Mouse (Mus musculus) Patski (cell line): ENCODE data around the gene Fbxo6. TPM values are rescaled to one million over a fixed set of nuclear protein-coding genes. Genes with fewer than 3 reads are reported as not detected.

ENCODE experiments used
- ATAC-seq: fragments of 100-300 bp; one replicate; pipeline ENCODE4 v1.8.0; 2021
- CTCF ChIA-PET: fragments of 350-600 bp; sonication (Branson Sonifier 250); formaldehyde crosslinking; loops from one replicate; lab custom pipeline; 2022; ENCODE audit warnings: inconsistent platforms; lab: Charles Lee
- POLR2A ChIA-PET: fragments of 350-600 bp; sonication (Branson Sonifier 250); formaldehyde crosslinking; loops from one replicate; lab custom pipeline; 2022; ENCODE audit warnings: antibody characterized with exemption, inconsistent platforms; lab: Charles Lee
- DNase-seq: peaks from one replicate; pipeline ENCODE4 v3.0.0-alpha.2; 2011; ENCODE audit warnings: low read depth, low spot score
- H3K27me3 ChIP-seq: fragments of 371-371 bp; one replicate; pipeline ENCODE4 v1.5.1; 2021
- CTCF ChIP-seq: fragments of 100-300 bp; IDR thresholded peaks from one replicate; pipeline ENCODE4 v1.5.1; 2021
- in situ Hi-C: fragments of 300-500 bp; cut with MboI; formaldehyde crosslinking; loops from 3 replicates; pipeline ENCODE4 v1.11.1; 2018; ENCODE audit warnings: low pct_unique_long_range_greater_than_20kb, mixed read lengths
- polyA plus RNA-seq: library from polyadenylated mRNA; unstranded; gene quantifications from one replicate; pipeline ENCODE4 v1.2.3, GENCODE M21; 2021

Fbxo6 gene
- polyA plus RNA-seq, 1 experiment from 2014 or later, result 68.4 TPM

DNA sequence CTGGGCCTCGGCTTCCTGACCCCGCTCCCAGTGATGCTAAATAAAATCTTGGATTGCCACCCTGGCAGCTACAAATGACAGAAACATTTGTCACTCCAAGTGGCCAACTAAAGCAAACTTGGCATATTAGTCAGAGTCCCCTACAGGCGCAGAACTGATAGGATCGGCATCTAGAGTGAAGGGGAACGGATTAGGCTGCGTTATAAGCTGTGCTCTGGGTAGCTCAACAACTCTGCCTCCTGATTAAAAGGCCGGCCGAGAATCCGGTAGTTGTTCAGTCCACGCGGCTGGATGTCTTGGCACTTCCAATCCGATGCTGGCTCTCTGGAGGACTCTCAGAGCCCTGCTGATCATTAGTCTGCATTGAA, 22.5 kb upstream of the Fbxo6 start:
- TF ChIP-seq CTCF, result no peak
- DNase-seq, result no peak
- ChIA-PET POLR2A (no interaction called here), CTCF (no interaction called here)
- in situ Hi-C loops, result loop anchor here (5.0 kb wide), 2 partner anchors 253 to 428 kb away; partner anchors contain the start of gene Masp2
- no peak for ATAC-seq
- peaks cover 20% of the 10 kb centered on the region for H3K27me3 ChIP-seq

DNA sequence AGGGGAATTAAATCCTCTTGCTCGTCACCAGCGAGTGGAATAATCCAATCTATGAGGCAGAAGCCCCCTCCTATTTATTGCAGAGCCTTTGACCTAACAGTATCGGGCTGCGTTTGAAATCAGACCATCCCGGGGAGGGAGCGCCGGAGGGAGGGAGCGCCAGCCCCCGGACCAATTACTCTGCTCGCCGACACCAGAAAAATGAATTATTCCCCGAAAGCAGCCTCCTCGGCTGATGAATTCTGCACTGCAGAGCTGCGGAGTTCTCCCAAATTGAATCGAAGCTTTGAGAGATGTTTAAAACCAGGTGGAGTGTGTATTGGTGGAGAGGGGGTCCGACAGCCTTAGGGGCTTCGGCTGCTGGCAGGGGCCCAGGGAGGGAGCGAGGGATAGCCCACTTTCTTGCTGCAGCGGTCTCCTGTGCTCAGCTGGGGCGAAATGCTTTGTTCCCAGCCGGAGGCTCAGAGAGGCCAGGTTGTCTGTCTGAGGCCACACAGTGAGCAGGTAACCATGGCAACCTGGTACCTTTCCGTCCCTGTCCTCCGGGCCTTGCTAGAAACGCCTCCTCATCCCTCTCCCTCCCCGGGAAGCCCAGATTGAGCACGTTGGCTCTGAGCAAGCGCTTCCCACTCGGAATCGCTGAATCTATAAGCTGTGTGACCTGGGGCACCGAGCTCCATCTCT, 22.0 kb upstream of the Fbxo6 start:
- H3K27me3 ChIP-seq, result peaks cover 20% of the 10 kb centered on the region
- ChIA-PET CTCF (no interaction called here), POLR2A (no interaction called here)
- TF ChIP-seq CTCF, result no peak
- in situ Hi-C loops, result loop anchor here (5.0 kb wide), 2 partner anchors 253 to 428 kb away; partner anchors contain the start of gene Masp2
- no peak for DNase-seq
- no peak for ATAC-seq

- ChIA-PET POLR2A (no interaction called here), CTCF (interaction anchor here (1.3 to 6.2 kb wide), 5 partner anchors 12 to 260 kb away, joined by 3 to 74 read pairs (median 6); no protein-coding TSS in a partner anchor)
- DNase-seq, result no peak
- H3K27me3 ChIP-seq, result peaks cover 20% of the 10 kb centered on the region
- in situ Hi-C loops, result loop anchor here (5.0 kb wide), 2 partner anchors 256 to 431 kb away; partner anchors contain the start of gene Masp2
- no peak for ATAC-seq
- TF ChIP-seq CTCF, result no peak
Measured at GRCm38 (mm10) chr4:148171261-148171660, 19.3 kb upstream of the Fbxo6 start.

GRCm38 (mm10) chr4:148170842-148171241, 18.9 kb upstream of the Fbxo6 start:
- ChIA-PET POLR2A (no interaction called here), CTCF (interaction anchor here (0.8 to 6.2 kb wide), 7 partner anchors 12 to 261 kb away, joined by 3 to 74 read pairs (median 6); no protein-coding TSS in a partner anchor)
- ATAC-seq (no peak), DNase-seq (no peak)
- in situ Hi-C loops, result loop anchor here (5.0 kb wide), 2 partner anchors 256 to 431 kb away; partner anchors contain the start of gene Masp2
- no peak for TF ChIP-seq CTCF
- H3K27me3 ChIP-seq, result peaks cover 17% of the 10 kb centered on the region

GRCm38 (mm10) chr4:148169586-148169985, 17.6 kb upstream of the Fbxo6 start:
- CTCF ChIA-PET, result interaction anchor here (0.6 to 6.2 kb wide), 9 partner anchors 14 to 438 kb away, joined by 3 to 74 read pairs (median 6); no protein-coding TSS in a partner anchor
- POLR2A ChIA-PET, result interaction anchor here (1.0 kb wide), 1 partner anchor 55 kb away, joined by 4 read pairs; no protein-coding TSS in a partner anchor
- in situ Hi-C loops, result no loop called here
- DNase-seq (no peak), ATAC-seq (no peak)
- H3K27me3 ChIP-seq, result peaks cover 8% of the 10 kb centered on the region
- TF ChIP-seq CTCF, result no peak

DNA sequence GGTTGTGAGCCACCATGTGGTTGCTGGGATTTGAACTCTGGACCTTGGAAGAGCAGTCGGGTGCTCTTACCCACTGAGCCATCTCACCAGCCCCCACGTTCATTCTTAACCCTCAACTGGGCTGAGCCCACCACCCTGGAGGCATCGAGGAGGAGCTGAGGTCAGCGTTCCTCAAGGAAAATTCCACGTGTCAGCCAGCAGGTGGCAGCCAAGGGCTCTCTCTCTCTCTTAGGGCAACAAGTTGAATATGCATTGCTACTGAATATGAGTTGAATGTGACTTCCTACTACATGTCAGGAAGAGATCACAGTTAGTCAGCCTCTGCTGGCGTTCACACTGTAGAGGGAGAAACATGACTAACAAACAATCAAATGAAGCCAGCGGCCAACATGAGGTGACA, 16.3 kb upstream of the Fbxo6 start:
- no peak for DNase-seq
- POLR2A ChIA-PET, result no interaction called here
- CTCF ChIA-PET, result interaction anchor here (0.9 to 6.2 kb wide), 8 partner anchors 13 to 270 kb away, joined by 3 to 74 read pairs (median 6); no protein-coding TSS in a partner anchor
- TF ChIP-seq CTCF, result no peak
- in situ Hi-C loops, result no loop called here
- no peak for ATAC-seq
- no peaks in the 10 kb centered on the region for H3K27me3 ChIP-seq

DNA sequence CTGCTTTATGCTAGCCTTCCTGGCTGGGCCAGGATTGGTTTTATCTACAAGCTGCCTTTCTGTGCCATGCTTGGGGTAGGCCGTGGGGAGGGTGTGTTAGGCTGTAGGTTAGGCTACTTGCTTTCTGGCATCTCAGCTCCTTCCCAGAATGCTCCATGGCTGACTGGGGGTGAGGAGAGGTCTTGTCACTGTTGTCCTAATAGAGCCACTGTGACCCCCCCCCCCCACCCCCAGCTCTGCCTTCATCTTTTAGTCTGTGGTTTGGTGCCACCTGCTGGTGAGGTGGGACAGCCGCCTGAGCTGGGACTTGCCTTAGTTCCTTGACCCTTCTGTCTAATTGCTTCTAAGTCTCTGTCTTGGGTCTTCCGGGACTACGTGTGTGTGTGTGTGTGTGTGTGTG, 15.0 kb upstream of the Fbxo6 start:
- in situ Hi-C loops, result no loop called here
- H3K27me3 ChIP-seq, result no peaks in the 10 kb centered on the region
- ATAC-seq (no peak), DNase-seq (no peak)
- ChIA-PET CTCF (interaction anchor here (0.8 to 6.2 kb wide), 14 partner anchors 8 to 265 kb away, joined by 3 to 74 read pairs (median 3); no protein-coding TSS in a partner anchor), POLR2A (interaction anchor here (0.9 kb wide), 1 partner anchor 25 kb away, joined by 5 read pairs; no protein-coding TSS in a partner anchor)
- no peak for TF ChIP-seq CTCF

DNA sequence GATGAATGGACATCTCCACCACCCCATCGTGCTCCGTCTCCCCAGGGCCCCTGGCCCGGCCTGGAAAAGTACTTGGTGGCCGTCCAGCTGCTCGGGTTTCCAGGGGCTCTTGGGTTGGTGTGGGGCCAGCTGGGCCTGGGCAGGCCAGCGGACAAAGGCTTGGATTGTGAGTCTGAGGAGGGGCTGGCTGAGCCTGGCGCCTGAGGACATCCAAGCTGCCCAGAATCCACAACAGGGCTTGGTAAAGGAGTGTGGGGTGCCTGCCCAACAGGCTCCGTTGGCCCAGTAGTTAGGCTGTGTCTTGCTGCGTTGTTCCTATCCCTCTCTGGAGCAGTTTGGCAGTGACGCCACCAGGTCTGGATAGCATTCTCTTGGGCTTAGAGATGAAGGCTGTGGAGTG, 14.5 kb upstream of the Fbxo6 start:
- no peaks in the 10 kb centered on the region for H3K27me3 ChIP-seq
- in situ Hi-C loops, result no loop called here

DNA sequence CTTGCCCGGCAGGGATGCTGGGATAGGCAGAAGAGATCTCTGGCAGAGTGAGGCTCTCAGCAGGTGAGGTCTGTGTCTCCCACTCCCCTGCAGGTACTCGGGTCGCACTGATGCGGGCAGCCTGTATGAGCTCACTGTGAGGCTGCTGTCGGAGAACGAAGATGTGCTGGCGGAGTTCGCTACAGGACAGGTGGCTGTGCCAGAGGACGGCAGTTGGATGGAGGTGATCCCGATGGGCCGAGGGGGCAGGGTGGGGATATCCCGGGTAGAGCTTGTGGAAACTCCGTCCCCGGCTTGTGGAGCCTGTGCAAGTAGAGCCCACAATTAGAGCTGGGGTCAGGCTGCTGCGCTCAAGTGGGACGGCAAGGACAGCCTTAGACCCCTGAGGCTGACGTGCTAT, 13.6 kb upstream of the Fbxo6 start:
- ChIA-PET POLR2A (interaction anchor here (0.8 kb wide), 1 partner anchor 45 kb away, joined by 3 read pairs; no protein-coding TSS in a partner anchor), CTCF (interaction anchor here (1.0 to 4.0 kb wide), 5 partner anchors 10 to 65 kb away, joined by 3 to 22 read pairs (median 4); no protein-coding TSS in a partner anchor)
- no peak for ATAC-seq
- in situ Hi-C loops, result no loop called here
- H3K27me3 ChIP-seq, result no peaks in the 10 kb centered on the region
- DNase-seq, result no peak
- TF ChIP-seq CTCF, result no peak

More for the DNA sequence above, 14.5 kb upstream of the Fbxo6 start:
- no peak for DNase-seq
- ChIA-PET CTCF (interaction anchor here (0.8 to 6.2 kb wide), 12 partner anchors 8 to 265 kb away, joined by 3 to 74 read pairs (median 4); no protein-coding TSS in a partner anchor), POLR2A (no interaction called here)
- no peak for TF ChIP-seq CTCF
- no peak for ATAC-seq

GRCm38 (mm10) chr4:148164461-148164860, 12.5 kb upstream of the Fbxo6 start:
- no peaks in the 10 kb centered on the region for H3K27me3 ChIP-seq
- in situ Hi-C loops, result no loop called here
- ATAC-seq (no peak), DNase-seq (no peak)
- no peak for TF ChIP-seq CTCF
- POLR2A ChIA-PET, result interaction anchor here (0.8 kb wide), 2 partner anchors 16 to 43 kb away, joined by 3 read pairs; no protein-coding TSS in a partner anchor
- CTCF ChIA-PET, result interaction anchor here (0.9 to 4.0 kb wide), 7 partner anchors 9 to 64 kb away, joined by 3 to 22 read pairs (median 4); no protein-coding TSS in a partner anchor
